Mouse (Mus musculus) cerebellum, adult 2 months (tissue): ENCODE measurements around the gene Nucb1.

ENCODE experiments used
- CTCF ChIP-seq: fragments of 200-500 bp; IDR thresholded peaks from 2 replicates; pipeline ENCODE4 v1.5.1; 2011; ENCODE audit warnings: low read depth, mild to moderate bottlenecking, control low read depth, low read length, moderate library complexity, borderline replicate concordance; ENCODE audit not compliant: insufficient read depth
- POLR2A ChIP-seq: fragments of 200-500 bp; IDR thresholded peaks from 2 replicates; pipeline ENCODE4 v1.6.1; 2011; ENCODE audit warnings: low read length, control low read depth, borderline replicate concordance; ENCODE audit not compliant: insufficient read depth

DNA sequence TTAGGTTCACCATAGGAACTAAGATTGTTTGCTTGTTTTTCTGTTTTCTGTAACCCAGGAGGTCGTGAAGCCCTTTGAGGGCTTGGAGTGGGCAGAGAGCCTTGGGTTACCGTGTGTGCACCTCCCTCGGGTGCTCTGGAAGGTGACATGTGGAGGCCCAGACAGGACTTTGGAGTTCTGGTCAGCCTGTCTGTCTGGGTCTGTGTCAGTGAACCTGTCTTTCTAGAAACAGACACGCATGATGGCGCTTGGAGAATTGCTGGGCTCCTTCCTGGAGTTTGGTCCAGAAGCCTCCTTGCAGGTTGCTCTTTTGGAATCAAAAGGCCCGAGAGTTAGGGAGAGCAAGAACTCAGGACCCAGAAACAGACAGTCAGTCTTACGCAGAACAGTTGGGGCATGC lies 49.8 kb downstream of the Nucb1 start:
- TF ChIP-seq POLR2A (no peak), CTCF (no peak)
